Mouse (Mus musculus) frontal cortex, postnatal 36 days (tissue): ENCODE measurements around the gene Ablim2.

Source experiments
- DNase-seq, 2 experiments: peaks; one replicate each; pipeline ENCODE4 v3.0.0; 2022; ENCODE audit warnings: low spot score in 2 of 2

The Ablim2 gene

GRCm38 (mm10) chr5:35770246-35770645 is 12.6 kb downstream of the Ablim2 start:
- no peak for DNase-seq

- DNase-seq, result peak in 1 of 2 experiments; percentile 36
These were observed 13.4 kb downstream of the Ablim2 start for GRCm38 (mm10) chr5:35770891-35771663.

- DNase-seq, result no peak
These were observed 15.8 kb downstream of the Ablim2 start for GRCm38 (mm10) chr5:35773274-35774136.

GRCm38 (mm10) chr5:35774137-35774424 is 16.4 kb downstream of the Ablim2 start:
- DNase-seq, result no peak

- DNase-seq, result no peak
These were observed 23.4 kb downstream of the Ablim2 start for GRCm38 (mm10) chr5:35781116-35781515.

GRCm38 (mm10) chr5:35782648-35783180 is 25.0 kb downstream of the Ablim2 start:
- DNase-seq, result no peak

GRCm38 (mm10) chr5:35785853-35786252 is 28.2 kb downstream of the Ablim2 start:
- no peak for DNase-seq

GRCm38 (mm10) chr5:35787847-35788246 is 30.2 kb downstream of the Ablim2 start:
- peak; percentile 64 to 79 for DNase-seq

GRCm38 (mm10) chr5:35788719-35789118 is 31.0 kb downstream of the Ablim2 start:
- no peak for DNase-seq

- no peak for DNase-seq
These were observed 32.0 kb downstream of the Ablim2 start for GRCm38 (mm10) chr5:35789697-35790096.

GRCm38 (mm10) chr5:35790387-35791065 is 32.8 kb downstream of the Ablim2 start:
- no peak for DNase-seq

DNA sequence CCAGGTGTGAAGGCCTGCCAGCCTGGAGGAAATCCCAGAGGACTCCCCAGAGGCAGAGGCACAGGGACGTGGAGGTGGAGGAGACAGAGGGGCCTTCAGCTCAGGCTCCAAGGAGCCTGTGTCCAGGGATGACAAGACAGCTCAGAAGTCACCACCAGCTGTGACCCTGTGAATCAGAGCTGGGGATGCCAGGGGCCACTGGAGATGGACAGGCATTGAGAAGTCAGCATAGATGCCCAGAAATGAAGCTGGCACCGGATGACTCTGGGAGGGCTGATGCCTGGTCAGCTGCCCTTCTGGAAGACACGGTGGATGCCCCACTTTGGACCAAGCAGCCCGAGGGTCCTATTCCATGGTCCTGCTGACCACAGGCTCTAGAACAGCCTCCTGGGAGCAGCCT is 36.3 kb downstream of the Ablim2 start:
- no peak for DNase-seq

- no peak for DNase-seq
These were observed 37.3 kb downstream of the Ablim2 start for GRCm38 (mm10) chr5:35794942-35795341.

DNA sequence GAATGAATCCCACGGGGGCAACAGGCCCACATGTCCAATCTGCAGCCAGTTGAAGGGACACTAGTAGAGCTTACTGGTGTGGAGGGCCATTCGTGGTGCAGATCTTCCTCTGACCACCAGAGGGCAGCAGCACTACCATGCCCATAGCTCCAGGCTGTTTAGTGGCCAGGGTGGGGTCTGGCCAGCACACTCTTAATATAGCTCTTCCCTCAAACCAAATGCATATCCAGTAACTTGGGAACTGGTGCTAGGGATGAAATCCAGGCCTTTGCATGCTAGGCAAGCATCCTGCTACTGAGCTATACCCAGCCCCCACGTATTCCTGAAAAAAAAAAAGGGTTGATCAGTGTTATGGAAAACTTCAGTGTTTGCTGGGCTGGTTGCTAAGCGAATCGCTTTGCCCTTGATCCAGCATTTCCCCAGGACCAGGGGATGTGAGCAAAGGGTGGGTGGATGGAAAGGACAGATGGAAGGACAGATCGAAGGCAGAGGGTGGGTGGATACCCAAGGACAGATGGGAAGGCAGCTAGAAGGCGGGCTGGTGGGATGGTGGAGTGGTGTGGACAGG is 37.9 kb downstream of the Ablim2 start:
- peak; percentile 57 to 79 for DNase-seq

GRCm38 (mm10) chr5:35796136-35796535 is 38.5 kb downstream of the Ablim2 start:
- DNase-seq, result no peak

- DNase-seq, result peak; percentile 53 to 65
These were observed 41.4 kb downstream of the Ablim2 start for GRCm38 (mm10) chr5:35799090-35799489.

- no peak for DNase-seq
These were observed 45.7 kb downstream of the Ablim2 start for GRCm38 (mm10) chr5:35803416-35803815.

GRCm38 (mm10) chr5:35804685-35805084 is 47.0 kb downstream of the Ablim2 start:
- no peak for DNase-seq

DNA sequence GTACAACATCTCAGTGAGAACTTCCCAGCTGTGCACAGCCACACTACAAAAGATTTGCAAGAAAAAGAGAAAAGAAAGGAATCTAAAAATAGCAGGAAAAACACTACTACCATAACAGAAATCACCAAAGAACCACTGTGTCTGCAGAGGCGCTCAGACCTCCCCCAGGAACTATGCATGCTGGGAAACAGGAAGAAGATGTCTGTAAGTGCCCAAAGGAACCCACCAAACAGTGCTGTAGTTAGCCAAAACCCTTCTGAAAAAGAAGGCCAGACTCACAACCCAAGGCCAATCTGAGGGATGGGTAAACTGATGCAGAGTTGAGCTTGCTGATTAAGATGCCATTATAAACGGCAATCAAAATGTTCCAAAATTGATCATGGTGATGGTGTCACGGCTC is 47.5 kb downstream of the Ablim2 start:
- DNase-seq, result no peak

DNA sequence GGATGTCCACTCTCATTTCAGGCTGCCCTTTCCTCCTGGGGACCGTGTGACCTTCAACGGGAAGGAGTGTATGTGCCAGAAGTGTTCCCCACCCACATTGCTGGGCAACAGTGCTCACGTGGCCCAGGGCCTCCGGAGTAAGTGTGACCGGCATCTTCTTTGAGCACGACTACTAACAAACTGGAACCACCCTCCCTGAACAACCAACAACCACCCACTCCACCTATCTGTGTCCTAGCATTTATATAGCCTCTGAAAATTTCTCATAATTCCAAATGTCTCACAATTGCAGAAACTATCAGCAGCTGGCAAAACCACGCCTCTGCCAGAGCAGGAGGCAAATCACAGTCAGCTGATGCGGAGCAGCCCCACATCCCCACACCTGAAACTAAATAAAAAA is 49.3 kb downstream of the Ablim2 start:
- peak; percentile 41 to 48 for DNase-seq

DNA sequence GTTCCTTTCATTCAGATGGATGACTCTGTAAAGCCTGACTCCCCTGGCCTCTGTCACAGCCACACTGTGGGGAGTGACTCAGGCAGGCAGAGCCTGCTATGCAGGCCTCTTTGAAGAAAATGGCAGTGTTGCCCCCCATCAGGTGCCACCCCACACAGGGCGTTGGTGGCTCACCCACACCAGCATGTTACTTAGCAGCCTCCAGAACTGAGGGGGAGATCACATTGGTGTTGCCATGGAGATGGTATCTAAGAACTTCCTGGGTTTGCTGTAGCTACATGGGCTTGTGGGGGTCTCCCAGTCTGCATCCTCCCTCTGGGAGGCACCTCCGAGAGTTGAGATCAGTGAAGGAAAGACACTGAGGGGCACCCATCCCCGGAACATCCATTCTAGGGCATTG is 52.8 kb downstream of the Ablim2 start:
- peak in 1 of 2 experiments; percentile 42 for DNase-seq
